Mouse (Mus musculus) small intestine, adult 2 months (tissue): ENCODE measurements at regions not wholly inside any gene's neighbourhood (a gene's known extent, or its start where the extent isn't known, plus 50 kb on each side); places are given as distances from the start of the nearest gene placed in this dataset.

Source experiments
- CTCF ChIP-seq: fragments of 200-500 bp; IDR thresholded peaks from 2 replicates; pipeline ENCODE4 v1.5.1; 2012; ENCODE audit warnings: low read depth, mild to moderate bottlenecking, control low read depth, inconsistent platforms, low read length, moderate library complexity, mixed read lengths; ENCODE audit not compliant: insufficient replicate concordance, insufficient read length; ENCODE audit errors: extremely low read depth
- POLR2A ChIP-seq: fragments of 200-500 bp; IDR thresholded peaks from 2 replicates; pipeline ENCODE4 v1.6.1; 2012; ENCODE audit warnings: low read depth, mild to moderate bottlenecking, control low read depth, inconsistent platforms, low read length, moderate library complexity

- TF ChIP-seq CTCF (no peak), POLR2A (no peak)
Measured at GRCm38 (mm10) chr15:93125261-93125660, 149.7 kb downstream of the Gxylt1 start.
